Mouse (Mus musculus) spleen, embryonic (tissue): ENCODE measurements at regions not wholly inside any gene's neighbourhood (a gene's known extent, or its start where the extent isn't known, plus 50 kb on each side); places are given as distances from the start of the nearest gene placed in this dataset.

Source experiments
- CTCF ChIA-PET: fragments of 350-600 bp; sonication (Branson Sonifier 250); formaldehyde crosslinking; loops from one replicate; lab custom pipeline; 2022; lab: Charles Lee

GRCm38 (mm10) chr5:45270679-45271078, 179.4 kb downstream of the Qdpr start:
- CTCF ChIA-PET: no interaction called here

GRCm38 (mm10) chr5:45269391-45269790, 180.6 kb downstream of the Qdpr start:
- CTCF ChIA-PET: no interaction called here

GRCm38 (mm10) chr5:45266914-45267313, 183.1 kb downstream of the Qdpr start:
- CTCF ChIA-PET: no interaction called here

- CTCF ChIA-PET: no interaction called here
Measured at GRCm38 (mm10) chr5:45258486-45258885, 191.6 kb downstream of the Qdpr start.

- CTCF ChIA-PET: no interaction called here
Measured at GRCm38 (mm10) chr5:45256256-45256999, 193.6 kb downstream of the Qdpr start.

GRCm38 (mm10) chr5:45231856-45232255, 218.2 kb downstream of the Qdpr start:
- CTCF ChIA-PET: no interaction called here

GRCm38 (mm10) chr5:45230097-45230496, 219.9 kb downstream of the Qdpr start:
- CTCF ChIA-PET: interaction anchor here (0.6 kb wide), 1 partner anchor 64 kb away, joined by 7 read pairs; no protein-coding TSS in a partner anchor

GRCm38 (mm10) chr5:45229477-45229876, 220.6 kb downstream of the Qdpr start:
- CTCF ChIA-PET: no interaction called here

GRCm38 (mm10) chr5:45228226-45228927, 221.7 kb downstream of the Qdpr start:
- CTCF ChIA-PET: no interaction called here

GRCm38 (mm10) chr5:45220272-45220916, 229.6 kb downstream of the Qdpr start:
- CTCF ChIA-PET: no interaction called here

GRCm38 (mm10) chr5:45219558-45219957, 230.5 kb downstream of the Qdpr start:
- CTCF ChIA-PET: no interaction called here

- CTCF ChIA-PET: no interaction called here
Measured at GRCm38 (mm10) chr5:45219101-45219500, 230.9 kb downstream of the Qdpr start.

- CTCF ChIA-PET: no interaction called here
Measured at GRCm38 (mm10) chr5:45214475-45214874, 235.6 kb downstream of the Qdpr start.

- CTCF ChIA-PET: no interaction called here
Measured at GRCm38 (mm10) chr5:45198408-45198807, 251.6 kb downstream of the Qdpr start.

GRCm38 (mm10) chr5:45196159-45196558, 253.9 kb downstream of the Qdpr start:
- CTCF ChIA-PET: no interaction called here

- CTCF ChIA-PET: no interaction called here
Measured at GRCm38 (mm10) chr5:45192287-45192686, 257.7 kb downstream of the Qdpr start.

GRCm38 (mm10) chr5:45173035-45173755, 276.8 kb downstream of the Qdpr start:
- CTCF ChIA-PET: no interaction called here

GRCm38 (mm10) chr5:45159194-45159593, 290.8 kb downstream of the Qdpr start:
- CTCF ChIA-PET: no interaction called here

- CTCF ChIA-PET: no interaction called here
Measured at GRCm38 (mm10) chr5:45154936-45155335, 295.1 kb downstream of the Qdpr start.

GRCm38 (mm10) chr5:45144186-45144585, 305.9 kb downstream of the Qdpr start:
- CTCF ChIA-PET: no interaction called here

- CTCF ChIA-PET: no interaction called here
Measured at GRCm38 (mm10) chr5:45137198-45137973, 312.6 kb downstream of the Qdpr start.
